8 mouse cellular contexts compared by ENCODE assay signal in the genomic region with DNA sequence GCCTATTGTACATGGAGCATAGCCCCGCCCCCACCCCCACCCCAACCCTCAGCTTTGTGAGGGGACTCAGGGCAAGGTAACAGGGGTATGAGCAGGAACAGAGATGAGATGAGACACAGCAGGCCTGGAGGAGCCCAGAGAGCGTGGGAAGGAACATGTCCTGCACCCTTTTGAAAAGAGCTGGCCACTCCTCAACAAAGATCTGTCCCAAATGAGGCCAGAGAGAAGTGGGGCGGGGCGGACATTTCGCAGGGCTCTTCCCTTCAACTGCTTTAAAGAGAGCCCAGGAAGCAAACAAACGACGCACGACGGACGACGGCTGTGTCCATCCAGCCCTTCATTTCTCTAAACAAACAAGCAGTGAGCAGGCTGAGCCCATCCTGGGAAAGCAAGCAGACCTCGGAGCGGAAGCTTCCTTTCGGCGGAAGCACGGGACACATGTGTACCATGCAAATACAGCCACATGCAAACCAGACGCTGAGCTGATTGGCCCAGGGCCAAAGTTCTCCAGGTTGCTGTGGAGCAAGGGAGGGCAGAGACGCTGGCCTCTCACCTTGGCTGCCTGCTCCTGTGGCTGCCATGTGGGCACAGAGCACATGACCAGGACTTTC. TPM values are rescaled to one million over a fixed set of nuclear protein-coding genes. Genes with fewer than 3 reads are reported as not detected.
DNase-seq lines count a peak whose midpoint lies in the region; ATAC-seq lines count a peak whose summit lies in the region.

No protein-coding gene starts in this region.

- peak overlapping the region; percentile 41 for H3K4me2 ChIP-seq in embryonic facial prominence, embryonic 13.5 days

- 0 out of 2 replicates have a peak overlapping the region, but pooled peaks have one; percentile 39 for H3K27ac ChIP-seq in embryonic facial prominence, embryonic 13.5 days

- H3K9ac ChIP-seq in embryonic facial prominence, embryonic 13.5 days: 0 out of 2 replicates have a peak overlapping the region, but pooled peaks have one; percentile 11

- H3K4me3 ChIP-seq in embryonic facial prominence, embryonic 13.5 days: no peak overlapping the region

- H3K27me3 ChIP-seq in embryonic facial prominence, embryonic 13.5 days: no peaks in the 10 kb centered on the region

- H3K9me3 ChIP-seq in embryonic facial prominence, embryonic 13.5 days: no peaks in the 10 kb centered on the region

- no peaks in the 10 kb centered on the region for H3K36me3 ChIP-seq in embryonic facial prominence, embryonic 13.5 days

- 35% methylated on average over 18 of the region's 18 CpGs for WGBS in embryonic facial prominence, embryonic 13.5 days

- ATAC-seq in embryonic facial prominence, embryonic 13.5 days (ENCODE audit: insufficient number of reproducible peaks, insufficient read depth, low FRiP score, low TSS enrichment, low read depth): no peak

- peak; percentile 96 for DNase-seq in heart, adult 11 months
- no peak for DNase-seq in heart, adult 8-10 months (ENCODE audit: low spot score)
- peak; percentile 77 for DNase-seq in heart, postnatal 4 days
- DNase-seq in kidney, postnatal 4 days: peak; percentile 73 to 80
- peak; percentile 84 to 91 for DNase-seq in lung, postnatal 4 days
- DNase-seq in urinary bladder, adult 2 months (ENCODE audit: low spot score): peak; percentile 32
- no peak for DNase-seq in layer of hippocampus, postnatal 10 days (ENCODE audit: low spot score in 2 of 2)

- peaks cover 8% of the 10 kb centered on the region for H3K4me1 ChIP-seq in embryonic facial prominence, embryonic 13.5 days

RNA-seq across cellular contexts. Expression of a gene that starts 8.7 kb away (rescaled TPM):
- 1 to 10 TPM; 3.5 to 5.2 (median 4.6) TPM for total RNA-seq in heart, adult 8-10 months (2022)
- polyA plus RNA-seq in embryonic facial prominence, embryonic 13.5 days (2015; fragmentation: Nextera tagmentation; extraction: Ambion mirVana): 17.9 and 21.1 TPM in 2 replicates
- 10 to 100 TPM; 16.9 to 19.8 TPM for total RNA-seq in heart, postnatal 4 days (2021)
- 5.9 and 9.1 TPM in 2 replicates for polyA plus RNA-seq in urinary bladder, adult 2 months (2012; rRNA removed)
- 10 to 100 TPM; 63.3 to 73.1 TPM for total RNA-seq in layer of hippocampus, postnatal 10 days (2021)

RNA-seq across cellular contexts. Expression of a gene that starts 45.7 kb away (rescaled TPM):
- not detected for total RNA-seq in heart, adult 8-10 months (2022)
- polyA plus RNA-seq in embryonic facial prominence, embryonic 13.5 days (2015; fragmentation: Nextera tagmentation; extraction: Ambion mirVana): not detected in 2 replicates
- not detected for total RNA-seq in heart, postnatal 4 days (2021)
- not detected in 2 replicates for polyA plus RNA-seq in urinary bladder, adult 2 months (2012; rRNA removed)
- total RNA-seq in layer of hippocampus, postnatal 10 days (2021): not detected

RNA-seq across cellular contexts. Expression of a gene that starts 57.1 kb away (rescaled TPM):
- 1 to 10 TPM in 1 of 4 experiments, under 1 TPM in 3; 0.92 to 1.3 (median 0.93) TPM for total RNA-seq in heart, adult 8-10 months (2022)
- polyA plus RNA-seq in embryonic facial prominence, embryonic 13.5 days (2015; fragmentation: Nextera tagmentation; extraction: Ambion mirVana): 1.3 and 2.5 TPM in 2 replicates
- total RNA-seq in heart, postnatal 4 days (2021): 1 to 10 TPM; 1.4 to 1.7 TPM
- 5.4 and 6.1 TPM in 2 replicates for polyA plus RNA-seq in urinary bladder, adult 2 months (2012; rRNA removed)
- total RNA-seq in layer of hippocampus, postnatal 10 days (2021): 1 to 10 TPM; 2.2 to 2.9 TPM

Comparison
In these comparisons a context has a peak if more than half of its experiments do, and no peak if none do; other contexts are left out.
1. DNase-seq: peak in heart, adult 11 months (single experiment), heart, postnatal 4 days (single experiment), kidney, postnatal 4 days (2 of 2), lung, postnatal 4 days (2 of 2) and urinary bladder, adult 2 months (single experiment); none in heart, adult 8-10 months (single experiment) and layer of hippocampus, postnatal 10 days (0 of 2).